Mouse (Mus musculus): ENCODE data around the gene Zfp334.

Gene Zfp334

GRCm38 (mm10) chr2:165387844-165388495 is at the start of gene Zfp334:
Gene Zfp334 (minus strand): TSS chr2:165388259.
- DNase-seq (ENCODE audit: low read depth, low spot score) = no peak

- no peak for DNase-seq (ENCODE audit: low read depth, low spot score)
Measured at GRCm38 (mm10) chr2:165428694-165429093, 40.6 kb upstream of the Zfp334 start.

GRCm38 (mm10) chr2:165420195-165420594 is 32.1 kb upstream of the Zfp334 start:
- no peak for DNase-seq (ENCODE audit: low read depth, low spot score)

GRCm38 (mm10) chr2:165419670-165420111 is 31.6 kb upstream of the Zfp334 start:
- no peak for DNase-seq (ENCODE audit: low read depth, low spot score)

GRCm38 (mm10) chr2:165418577-165418976 is 30.5 kb upstream of the Zfp334 start:
- DNase-seq (ENCODE audit: low read depth, low spot score) = no peak

- no peak for DNase-seq (ENCODE audit: low read depth, low spot score)
Measured at GRCm38 (mm10) chr2:165417291-165417690, 29.2 kb upstream of the Zfp334 start.

GRCm38 (mm10) chr2:165415795-165416194 is 27.7 kb upstream of the Zfp334 start:
- no peak for DNase-seq (ENCODE audit: low read depth, low spot score)

- DNase-seq (ENCODE audit: low read depth, low spot score) = no peak
Measured at GRCm38 (mm10) chr2:165415141-165415721, 27.2 kb upstream of the Zfp334 start.

- no peak for DNase-seq (ENCODE audit: low read depth, low spot score)
Measured at GRCm38 (mm10) chr2:165414321-165414720, 26.3 kb upstream of the Zfp334 start.

GRCm38 (mm10) chr2:165413884-165414283 is 25.8 kb upstream of the Zfp334 start:
- DNase-seq (ENCODE audit: low read depth, low spot score) = no peak

- no peak for DNase-seq (ENCODE audit: low read depth, low spot score)
Measured at GRCm38 (mm10) chr2:165407700-165408301, 19.7 kb upstream of the Zfp334 start.

- DNase-seq (ENCODE audit: low read depth, low spot score) = no peak
Measured at GRCm38 (mm10) chr2:165405351-165405750, 17.3 kb upstream of the Zfp334 start.

GRCm38 (mm10) chr2:165404951-165405350 is 16.9 kb upstream of the Zfp334 start:
- DNase-seq (ENCODE audit: low read depth, low spot score) = no peak

GRCm38 (mm10) chr2:165398164-165398785 is 10.2 kb upstream of the Zfp334 start:
- DNase-seq (ENCODE audit: low read depth, low spot score) = no peak

- DNase-seq (ENCODE audit: low read depth, low spot score) = no peak
Measured at GRCm38 (mm10) chr2:165397502-165398163, 9.6 kb upstream of the Zfp334 start.

GRCm38 (mm10) chr2:165396831-165397501 is 8.9 kb upstream of the Zfp334 start:
- no peak for DNase-seq (ENCODE audit: low read depth, low spot score)

- DNase-seq (ENCODE audit: low read depth, low spot score) = no peak
Measured at GRCm38 (mm10) chr2:165392156-165392555, 4.1 kb upstream of the Zfp334 start.

GRCm38 (mm10) chr2:165391561-165391960 is 3.5 kb upstream of the Zfp334 start:
- no peak for DNase-seq (ENCODE audit: low read depth, low spot score)

- DNase-seq (ENCODE audit: low read depth, low spot score) = no peak
Measured at GRCm38 (mm10) chr2:165389299-165389952, 1.4 kb upstream of the Zfp334 start.

- DNase-seq (ENCODE audit: low read depth, low spot score) = no peak
Measured at GRCm38 (mm10) chr2:165387370-165387769, 689 bp downstream of the Zfp334 start.

- DNase-seq (ENCODE audit: low read depth, low spot score) = no peak
Measured at GRCm38 (mm10) chr2:165380050-165380449, 8.0 kb downstream of the Zfp334 start.

Measured in c-Kit-negative CD71-positive TER-119-positive erythroid progenitor cells, embryonic 14.5 days (primary cell).